Mouse (Mus musculus): ENCODE results near the gene Tm9sf4. TPM values are rescaled to one million over a fixed set of nuclear protein-coding genes. Genes with fewer than 3 reads are reported as not detected.

Gene Tm9sf4
- 2.4 and 2.8 TPM in 2 replicates for polyA plus RNA-seq (2012)

- Histone ChIP-seq H3K36me3 (ENCODE audit: control insufficient read depth) (peaks cover 18% of the 10 kb centered on the region), H3K4me1 (ENCODE audit: control insufficient read depth) (peaks cover 38% of the 10 kb centered on the region), H3K4me3 (replicated peaks) (peak within 1 kb of the TSS; percentile 97), H3K9me3 (ENCODE audit: control insufficient read depth, low read length) (no peaks in the 10 kb centered on the region), H3K27me3 (ENCODE audit: control insufficient read depth) (peaks cover 9% of the 10 kb centered on the region)
- TF ChIP-seq GATA1 (IDR thresholded peaks at IDR 0.05; ENCODE audit: low read length) (no peak), TAL1 (IDR thresholded peaks at IDR 0.05; ENCODE audit: low read length) (no peak)
Observed at GRCm38 (mm10) chr2:153160844-153161683, at the start of gene Tm9sf4. Gene Tm9sf4, plus strand, starts transcription at chr2:153161303.

GRCm38 (mm10) chr2:153115679-153116081 is 45.4 kb upstream of the Tm9sf4 start:
- no peaks in the 10 kb centered on the region for H3K9me3 ChIP-seq (ENCODE audit: control insufficient read depth, low read length)
- peaks cover 11% of the 10 kb centered on the region; the same call in 1 of the 2 replicates for H3K27me3 ChIP-seq (ENCODE audit: control insufficient read depth)
- TF ChIP-seq GATA1 (IDR thresholded peaks at IDR 0.05; ENCODE audit: low read length) (no peak), TAL1 (IDR thresholded peaks at IDR 0.05; ENCODE audit: low read length) (no peak)
- H3K4me1 ChIP-seq (ENCODE audit: control insufficient read depth), result no peaks in the 10 kb centered on the region
- H3K4me3 ChIP-seq (replicated peaks), result no peak overlapping the region
- H3K36me3 ChIP-seq (ENCODE audit: control insufficient read depth), result no peaks in the 10 kb centered on the region

- TF ChIP-seq GATA1 (IDR thresholded peaks at IDR 0.05; ENCODE audit: low read length) (no peak), TAL1 (IDR thresholded peaks at IDR 0.05; ENCODE audit: low read length) (no peak)
- Histone ChIP-seq H3K27me3 (ENCODE audit: control insufficient read depth) (no peaks in the 10 kb centered on the region), H3K36me3 (ENCODE audit: control insufficient read depth) (no peaks in the 10 kb centered on the region), H3K4me3 (replicated peaks) (no peak overlapping the region), H3K4me1 (ENCODE audit: control insufficient read depth) (no peaks in the 10 kb centered on the region), H3K9me3 (ENCODE audit: control insufficient read depth, low read length) (no peaks in the 10 kb centered on the region)
Observed at GRCm38 (mm10) chr2:153117051-153117486, 44.0 kb upstream of the Tm9sf4 start.

GRCm38 (mm10) chr2:153119488-153119887 is 41.6 kb upstream of the Tm9sf4 start:
- H3K36me3 ChIP-seq (ENCODE audit: control insufficient read depth), result no peaks in the 10 kb centered on the region
- no peaks in the 10 kb centered on the region for H3K4me1 ChIP-seq (ENCODE audit: control insufficient read depth)
- no peak overlapping the region for H3K4me3 ChIP-seq (replicated peaks)
- TF ChIP-seq TAL1 (IDR thresholded peaks at IDR 0.05; ENCODE audit: low read length) (no peak), GATA1 (IDR thresholded peaks at IDR 0.05; ENCODE audit: low read length) (no peak)
- H3K27me3 ChIP-seq (ENCODE audit: control insufficient read depth), result no peaks in the 10 kb centered on the region
- no peaks in the 10 kb centered on the region for H3K9me3 ChIP-seq (ENCODE audit: control insufficient read depth, low read length)

DNA sequence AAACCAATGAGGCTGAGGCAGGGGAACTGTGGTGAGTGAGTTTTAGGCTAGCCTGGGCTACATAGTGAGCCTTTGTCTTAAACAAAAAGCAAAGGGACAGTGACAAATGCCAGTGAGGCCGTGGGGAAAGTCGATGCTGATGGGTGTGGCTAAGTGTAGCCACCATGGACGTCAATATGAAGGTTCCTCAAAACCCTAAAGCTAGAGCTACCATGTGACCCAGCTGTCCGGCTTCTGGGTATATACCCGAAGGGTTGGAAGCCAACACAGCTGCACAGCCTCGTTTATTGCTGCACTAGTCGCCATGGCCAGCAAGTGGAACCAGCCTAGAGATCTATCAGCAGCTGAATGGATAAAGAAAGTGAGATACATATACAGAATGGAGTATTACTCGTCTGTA is 41.0 kb upstream of the Tm9sf4 start:
- H3K4me3 ChIP-seq (replicated peaks), result no peak overlapping the region
- no peaks in the 10 kb centered on the region for H3K9me3 ChIP-seq (ENCODE audit: control insufficient read depth, low read length)
- no peaks in the 10 kb centered on the region for H3K36me3 ChIP-seq (ENCODE audit: control insufficient read depth)
- TF ChIP-seq GATA1 (IDR thresholded peaks at IDR 0.05; ENCODE audit: low read length) (no peak), TAL1 (IDR thresholded peaks at IDR 0.05; ENCODE audit: low read length) (no peak)
- no peaks in the 10 kb centered on the region for H3K4me1 ChIP-seq (ENCODE audit: control insufficient read depth)
- H3K27me3 ChIP-seq (ENCODE audit: control insufficient read depth), result no peaks in the 10 kb centered on the region

GRCm38 (mm10) chr2:153121821-153122615 is 39.1 kb upstream of the Tm9sf4 start:
- TF ChIP-seq TAL1 (IDR thresholded peaks at IDR 0.05; ENCODE audit: low read length), result no peak
- no peak for TF ChIP-seq GATA1 (IDR thresholded peaks at IDR 0.05; ENCODE audit: low read length)
- no peaks in the 10 kb centered on the region for H3K4me1 ChIP-seq (ENCODE audit: control insufficient read depth)

DNA sequence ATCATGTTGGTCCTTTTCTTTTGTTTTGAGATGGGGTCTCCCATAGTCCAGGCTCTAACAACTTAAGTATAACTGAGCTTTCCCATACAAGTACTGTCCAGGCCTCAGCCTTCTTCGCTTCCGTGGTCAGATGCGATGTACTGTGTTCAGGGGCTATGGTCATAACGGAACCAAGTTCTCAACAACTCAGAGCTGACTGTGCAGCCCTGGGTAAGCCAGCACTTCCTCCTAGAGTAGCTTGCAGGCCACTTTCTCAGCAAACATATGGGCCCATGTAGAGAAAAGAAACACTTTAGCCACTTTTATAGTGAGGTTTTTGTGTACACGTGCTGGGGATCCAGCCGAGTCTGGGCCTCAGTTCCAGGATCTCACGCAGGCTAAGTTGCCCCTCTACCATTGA is 38.4 kb upstream of the Tm9sf4 start:
- Histone ChIP-seq H3K4me3 (replicated peaks) (no peak overlapping the region), H3K9me3 (ENCODE audit: control insufficient read depth, low read length) (no peaks in the 10 kb centered on the region), H3K4me1 (ENCODE audit: control insufficient read depth) (no peaks in the 10 kb centered on the region), H3K36me3 (ENCODE audit: control insufficient read depth) (no peaks in the 10 kb centered on the region), H3K27me3 (ENCODE audit: control insufficient read depth) (peaks cover 2% of the 10 kb centered on the region; the same call in 1 of the 2 replicates)
- TF ChIP-seq TAL1 (IDR thresholded peaks at IDR 0.05; ENCODE audit: low read length), result no peak
- no peak for TF ChIP-seq GATA1 (IDR thresholded peaks at IDR 0.05; ENCODE audit: low read length)

More at GRCm38 (mm10) chr2:153121821-153122615, 39.1 kb upstream of the Tm9sf4 start:
- no peaks in the 10 kb centered on the region for H3K36me3 ChIP-seq (ENCODE audit: control insufficient read depth)
- no peak overlapping the region for H3K4me3 ChIP-seq (replicated peaks)
- H3K9me3 ChIP-seq (ENCODE audit: control insufficient read depth, low read length), result no peaks in the 10 kb centered on the region
- H3K27me3 ChIP-seq (ENCODE audit: control insufficient read depth), result peaks cover 2% of the 10 kb centered on the region; the same call in 1 of the 2 replicates

DNA sequence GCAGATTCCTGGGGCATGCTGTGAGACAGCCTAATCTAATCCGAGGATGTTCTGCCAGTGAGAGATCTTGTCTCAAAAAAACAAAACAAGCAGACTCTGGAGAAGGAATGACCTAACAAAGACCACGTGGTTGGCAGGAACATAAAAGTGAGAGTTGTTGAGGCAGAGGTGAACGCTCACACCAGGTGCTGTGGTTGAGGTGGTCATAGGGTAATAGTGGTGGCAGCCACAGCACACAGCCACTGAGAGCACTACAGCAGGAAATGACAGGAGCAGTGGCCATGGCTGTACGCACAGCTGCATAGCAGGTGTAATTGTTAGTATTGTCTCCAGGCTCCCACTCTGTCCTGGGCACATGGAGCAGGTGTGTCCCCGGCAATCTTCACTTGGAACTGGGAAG is 35.2 kb upstream of the Tm9sf4 start:
- peaks cover 2% of the 10 kb centered on the region; the same call in 1 of the 2 replicates for H3K27me3 ChIP-seq (ENCODE audit: control insufficient read depth)
- no peaks in the 10 kb centered on the region for H3K9me3 ChIP-seq (ENCODE audit: control insufficient read depth, low read length)
- no peak overlapping the region for H3K4me3 ChIP-seq (replicated peaks)

DNA sequence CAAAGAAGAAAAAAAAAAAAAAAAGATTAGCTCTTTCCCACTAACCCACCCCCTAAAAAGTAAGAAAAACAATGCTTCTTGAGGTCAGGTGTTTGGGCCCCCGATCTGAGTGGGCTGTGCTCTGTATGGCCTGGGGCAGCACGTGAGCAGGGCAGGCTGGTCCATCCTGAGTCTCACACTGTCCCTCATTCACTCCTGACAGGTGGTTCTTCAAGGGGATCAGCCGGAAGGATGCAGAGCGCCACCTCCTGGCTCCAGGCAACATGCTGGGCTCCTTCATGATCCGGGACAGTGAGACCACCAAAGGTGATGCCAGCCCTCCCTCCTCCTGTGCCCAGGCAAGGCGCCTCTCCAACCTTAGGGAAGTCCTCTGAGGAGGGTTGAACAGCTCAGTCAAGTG is 30.1 kb upstream of the Tm9sf4 start:
- Histone ChIP-seq H3K27me3 (ENCODE audit: control insufficient read depth) (peaks cover 1% of the 10 kb centered on the region; the same call in 1 of the 2 replicates), H3K4me1 (ENCODE audit: control insufficient read depth) (no peaks in the 10 kb centered on the region), H3K36me3 (ENCODE audit: control insufficient read depth) (no peaks in the 10 kb centered on the region), H3K4me3 (replicated peaks) (no peak overlapping the region), H3K9me3 (ENCODE audit: control insufficient read depth, low read length) (no peaks in the 10 kb centered on the region)
- TF ChIP-seq TAL1 (IDR thresholded peaks at IDR 0.05; ENCODE audit: low read length), result no peak
- TF ChIP-seq GATA1 (IDR thresholded peaks at IDR 0.05; ENCODE audit: low read length), result no peak

More for the DNA sequence above, 35.2 kb upstream of the Tm9sf4 start:
- no peaks in the 10 kb centered on the region for H3K4me1 ChIP-seq (ENCODE audit: control insufficient read depth)
- no peaks in the 10 kb centered on the region for H3K36me3 ChIP-seq (ENCODE audit: control insufficient read depth)
- TF ChIP-seq TAL1 (IDR thresholded peaks at IDR 0.05; ENCODE audit: low read length), result no peak
- TF ChIP-seq GATA1 (IDR thresholded peaks at IDR 0.05; ENCODE audit: low read length), result no peak
